ENCODE assay signal across 8 mouse cellular contexts in genomic region chr2:75702588-75702976, GRCm38 (mm10). TPM values are rescaled to one million over a fixed set of nuclear protein-coding genes. Genes with fewer than 3 reads are reported as not detected.
A peak's percentile ranks its signal among the peaks of the same experiment; 100 is the strongest.
DNase-seq lines count a peak whose midpoint lies in the region; ATAC-seq and TF ChIP-seq lines count a peak whose summit lies in the region.

No protein-coding gene starts in this region.

- no peaks in the 10 kb centered on the region for H3K36me3 ChIP-seq in intestine, embryonic 15.5 days
- peaks cover 5% of the 10 kb centered on the region for H3K36me3 ChIP-seq in myocyte (ENCODE audit: control insufficient read depth, insufficient read depth)

- ATAC-seq in intestine, embryonic 15.5 days: no peak

- H3K4me2 ChIP-seq in intestine, embryonic 15.5 days (replicated peaks): peak overlapping the region; percentile 86
- H3K4me2 ChIP-seq in myocyte (ENCODE audit: low read depth): peak overlapping the region; percentile 93

- H3ac ChIP-seq in myocyte (ENCODE audit: control insufficient read depth, insufficient read length): no peak overlapping the region

- no peaks in the 10 kb centered on the region for H3K9me3 ChIP-seq in intestine, embryonic 15.5 days

- H3K27ac ChIP-seq in brown adipose tissue, adult 24 weeks (replicated peaks; ENCODE audit: low read depth, low read length): peak overlapping the region; percentile 81
- H3K27ac ChIP-seq in intestine, embryonic 15.5 days: peak overlapping the region; percentile 98

- peak overlapping the region; percentile 79 for H3K4me3 ChIP-seq in brown adipose tissue, adult 24 weeks (ENCODE audit: insufficient read depth, low read depth, low read length)
- H3K4me3 ChIP-seq in intestine, embryonic 15.5 days (replicated peaks): peak overlapping the region; percentile 89
- H3K4me3 ChIP-seq in myocyte: peak overlapping the region; percentile 89

- H3K4me1 ChIP-seq in brown adipose tissue, adult 24 weeks (ENCODE audit: control insufficient read depth, insufficient read depth, insufficient read length, low read length): peaks cover 27% of the 10 kb centered on the region
- H3K4me1 ChIP-seq in intestine, embryonic 15.5 days (replicated peaks): peaks cover 21% of the 10 kb centered on the region

- no peak for TF ChIP-seq POLR2A in myocyte (IDR thresholded peaks at IDR 0.05; ENCODE audit: insufficient read length, low read depth)

- H3K79me2 ChIP-seq in myocyte (ENCODE audit: control insufficient read depth, insufficient read depth): peaks cover 58% of the 10 kb centered on the region

- no peaks in the 10 kb centered on the region for H3K27me3 ChIP-seq in intestine, embryonic 15.5 days (replicated peaks)
- no peaks in the 10 kb centered on the region for H3K27me3 ChIP-seq in myocyte (ENCODE audit: control insufficient read depth, insufficient read depth, insufficient read length)

- peak overlapping the region; percentile 95 for H3K9ac ChIP-seq in intestine, embryonic 15.5 days

- 11% methylated on average over 5 of the region's 5 CpGs for whole genome bisulfite sequencing in intestine, embryonic 15.5 days

- DNase-seq in kidney, adult 9 months: peak; percentile 82
- DNase-seq in kidney, postnatal 14 days: no peak
- no peak for DNase-seq in natural killer cell, adult 2 months (ENCODE audit: low spot score in 2 of 2)
- DNase-seq in layer of hippocampus, adult 9-10 months (ENCODE audit: low spot score): no peak
- no peak for DNase-seq in layer of hippocampus, postnatal 14 days (ENCODE audit: low spot score in 2 of 2)

TF ChIP-seq in myocyte, 11 proteins besides CTCF, POLR2A, EP300 and RAD21:
- no peak for TF ChIP-seq CEBPB (IDR thresholded peaks at IDR 0.05; ENCODE audit: insufficient read depth, poor library complexity, severe bottlenecking)
- TF ChIP-seq SRF (IDR thresholded peaks at IDR 0.05; ENCODE audit: control insufficient read depth, insufficient read length, low read depth): no peak
- TF ChIP-seq POLR2AphosphoS2 (IDR thresholded peaks at IDR 0.05; ENCODE audit: insufficient read length, low read depth): no peak
- no peak for TF ChIP-seq E2F4 (IDR thresholded peaks at IDR 0.05; ENCODE audit: insufficient read depth)
- TF ChIP-seq MYOD1 (IDR thresholded peaks at IDR 0.05; ENCODE audit: control insufficient read depth in 1 of 3, insufficient read length in 2 of 3, low read depth in 2 of 3): no peak
- TF ChIP-seq TCF12 (IDR thresholded peaks at IDR 0.05; ENCODE audit: insufficient read depth, poor library complexity, severe bottlenecking): no peak
- TF ChIP-seq REST (IDR thresholded peaks at IDR 0.05; ENCODE audit: insufficient read depth, insufficient read length): no peak
- no peak for TF ChIP-seq MAX (IDR thresholded peaks at IDR 0.05; ENCODE audit: low read depth)
- no peak for TF ChIP-seq TCF3 (IDR thresholded peaks at IDR 0.05; ENCODE audit: insufficient read length, low read depth)
- no peak for TF ChIP-seq USF1 (IDR thresholded peaks at IDR 0.05; ENCODE audit: low read depth)
- TF ChIP-seq MYOG (IDR thresholded peaks at IDR 0.05; ENCODE audit: control insufficient read depth in 1 of 3, insufficient read depth in 1 of 3, insufficient read length in 2 of 3, low read depth in 2 of 3): no peak
TF ChIP-seq in myocyte: peak in this region for 0.

RNA-seq across cellular contexts. Expression of gene Nfe2l2, which starts 1.9 kb away (rescaled TPM):
- polyA plus RNA-seq in brown adipose tissue, adult 24 weeks (2012; ENCODE audit: insufficient read depth, insufficient read length, missing spikeins): 50.2 and 50.6 TPM in 2 replicates
- polyA plus RNA-seq in intestine, embryonic 15.5 days (2015; fragmentation: Nextera tagmentation; extraction: Ambion mirVana): 89.3 and 93.6 TPM in 2 replicates
- 74.1 TPM for polyA plus RNA-seq in myocyte (2012; fragmentation: generic; extraction: Trizol)
- 10 to 100 TPM; 12.0 to 14.0 TPM for total RNA-seq in layer of hippocampus, postnatal 14 days (2021)

RNA-seq across cellular contexts. Expression of gene Hnrnpa3, which starts 43.5 kb away (rescaled TPM):
- polyA plus RNA-seq in brown adipose tissue, adult 24 weeks (2012; ENCODE audit: insufficient read depth, insufficient read length, missing spikeins): 58.7 and 106 TPM in 2 replicates
- 280 and 299 TPM in 2 replicates for polyA plus RNA-seq in intestine, embryonic 15.5 days (2015; fragmentation: Nextera tagmentation; extraction: Ambion mirVana)
- 193 TPM for polyA plus RNA-seq in myocyte (2012; fragmentation: generic; extraction: Trizol)
- 100 to 1,000 TPM; 316 to 327 TPM for total RNA-seq in layer of hippocampus, postnatal 14 days (2021)
